Mouse (Mus musculus): Measurements from ENCODE around the gene Stk11ip. TPM values are rescaled to one million over a fixed set of nuclear protein-coding genes. Genes with fewer than 3 reads are reported as not detected.

The Stk11ip gene
- total and polyA plus RNA-seq, 3 experiments = 16.0 to 36.9 (median 17.3) TPM

- DNase-seq (ENCODE audit: extremely low read depth) = no peak
- peaks cover 19% of the 10 kb centered on the region for H3K27me3 ChIP-seq (replicated peaks)
- no peaks in the 10 kb centered on the region for H3K4me1 ChIP-seq (ENCODE audit: control insufficient read depth in 1 of 2, insufficient read depth in 2 of 2)
- no peaks in the 10 kb centered on the region for H3K9me3 ChIP-seq (replicated peaks; ENCODE audit: low read length)
- H3K27ac ChIP-seq (ENCODE audit: insufficient read depth, low read depth) = no peak overlapping the region
- no peak overlapping the region for H3K4me3 ChIP-seq (replicated peaks in 1 of 3; ENCODE audit: low read depth in 2 of 3, low read length in 2 of 3, poor library complexity in 1 of 3)
- H3K4me2 ChIP-seq (ENCODE audit: insufficient read depth, low read depth, poor library complexity, severe bottlenecking) = no peak overlapping the region
- in situ Hi-C loops (cut with MboI; ENCODE audit: low pct_ligation_motif_present, low pct_unique_long_range_greater_than_20kb, low sequenced_read_pairs) (no loop called here), dilution Hi-C loops (cut with MboI; ENCODE audit: extremely low pct_ligation_motif_present, extremely low pct_unique_long_range_greater_than_20kb, low sequenced_read_pairs) (no loop called here)
- H3K79me2 ChIP-seq (replicated peaks; ENCODE audit: control insufficient read depth, extremely low read depth, insufficient read depth, poor library complexity, severe bottlenecking) = no peaks in the 10 kb centered on the region
- TF ChIP-seq CHD1 (IDR thresholded peaks at IDR 0.05; ENCODE audit: low read depth, low read length) = no peak
- no peak for TF ChIP-seq SIN3A (IDR thresholded peaks at IDR 0.05; ENCODE audit: low read length)
- no peak for TF ChIP-seq IRF4 (IDR thresholded peaks at IDR 0.05; ENCODE audit: low read depth, low read length)
- TF ChIP-seq MYC (IDR thresholded peaks at IDR 0.05; ENCODE audit: low read depth, low read length) = no peak
- no peak for TF ChIP-seq CTCF (conservative IDR thresholded peaks at IDR 0.05 in 1 of 2, IDR thresholded peaks at IDR 0.05 in 1 of 2; ENCODE audit: low read depth in 2 of 2, low read length in 2 of 2)
- no peak for TF ChIP-seq POLR2A (IDR thresholded peaks at IDR 0.05; ENCODE audit: low read depth, low read length)
- no peak for TF ChIP-seq USF1 (IDR thresholded peaks at IDR 0.05; ENCODE audit: low read depth, low read length)
- no peak for TF ChIP-seq HCFC1 (IDR thresholded peaks at IDR 0.05; ENCODE audit: low read depth, low read length)
- no peak for TF ChIP-seq EP300 (IDR thresholded peaks at IDR 0.05; ENCODE audit: low read length)
- TF ChIP-seq NELFE (IDR thresholded peaks at IDR 0.05; ENCODE audit: low read depth, low read length) = no peak
- no peak for TF ChIP-seq POLR2AphosphoS2 (IDR thresholded peaks at IDR 0.05; ENCODE audit: low read depth, low read length)
- TF ChIP-seq ZMIZ1 (IDR thresholded peaks at IDR 0.05; ENCODE audit: low read depth, low read length) = no peak
- TF ChIP-seq MXI1 (IDR thresholded peaks at IDR 0.05; ENCODE audit: low read depth, low read length) = no peak
- TF ChIP-seq RCOR1 (conservative IDR thresholded peaks at IDR 0.05; ENCODE audit: low read depth, low read length) = no peak
- TF ChIP-seq PAX5 (IDR thresholded peaks at IDR 0.05; ENCODE audit: low read length) = no peak
- no peak for TF ChIP-seq UBTF (IDR thresholded peaks at IDR 0.05; ENCODE audit: low read depth, low read length)
- H3K9ac ChIP-seq (ENCODE audit: insufficient read depth, low read depth) = no peak overlapping the region
- no peaks in the 10 kb centered on the region for H3K36me3 ChIP-seq (replicated peaks in 1 of 2; ENCODE audit: control insufficient read depth in 1 of 2, insufficient read depth in 1 of 2, low read length in 1 of 2)
These were observed 61.7 kb downstream of the Stk11ip start for GRCm38 (mm10) chr1:75583034-75583433.

GRCm38 (mm10) chr1:75586791-75587190, 65.5 kb downstream of the Stk11ip start:
- TF ChIP-seq ZC3H11A (IDR thresholded peaks at IDR 0.05; ENCODE audit: low read depth, low read length) (no peak), USF1 (IDR thresholded peaks at IDR 0.05; ENCODE audit: low read depth, low read length) (no peak), CTCF (conservative IDR thresholded peaks at IDR 0.05 in 1 of 2, IDR thresholded peaks at IDR 0.05 in 1 of 2; ENCODE audit: low read depth in 2 of 2, low read length in 2 of 2) (no peak), CHD1 (IDR thresholded peaks at IDR 0.05; ENCODE audit: low read depth, low read length) (no peak), SIN3A (IDR thresholded peaks at IDR 0.05; ENCODE audit: low read length) (no peak), EP300 (IDR thresholded peaks at IDR 0.05; ENCODE audit: low read length) (no peak), SMC3 (IDR thresholded peaks at IDR 0.05; ENCODE audit: low read depth, low read length) (no peak), CHD2 (IDR thresholded peaks at IDR 0.05; ENCODE audit: low read length) (no peak), UBTF (IDR thresholded peaks at IDR 0.05; ENCODE audit: low read depth, low read length) (no peak), MAX (IDR thresholded peaks at IDR 0.05; ENCODE audit: low read length) (no peak), NELFE (IDR thresholded peaks at IDR 0.05; ENCODE audit: low read depth, low read length) (no peak), MYC (IDR thresholded peaks at IDR 0.05; ENCODE audit: low read depth, low read length) (no peak)
- Histone ChIP-seq H3K4me2 (ENCODE audit: insufficient read depth, low read depth, poor library complexity, severe bottlenecking) (no peak overlapping the region), H3K79me2 (replicated peaks; ENCODE audit: control insufficient read depth, extremely low read depth, insufficient read depth, poor library complexity, severe bottlenecking) (no peaks in the 10 kb centered on the region), H3K9ac (ENCODE audit: insufficient read depth, low read depth) (no peak overlapping the region), H3K27me3 (replicated peaks) (peaks cover 10% of the 10 kb centered on the region), H3K27ac (ENCODE audit: insufficient read depth, low read depth) (no peak overlapping the region), H3K36me3 (replicated peaks in 1 of 2; ENCODE audit: control insufficient read depth in 1 of 2, insufficient read depth in 1 of 2, low read length in 1 of 2) (no peaks in the 10 kb centered on the region), H3K4me1 (ENCODE audit: control insufficient read depth in 1 of 2, insufficient read depth in 2 of 2) (no peaks in the 10 kb centered on the region), H3K9me3 (replicated peaks; ENCODE audit: low read length) (no peaks in the 10 kb centered on the region), H3K4me3 (replicated peaks in 1 of 3; ENCODE audit: low read depth in 2 of 3, low read length in 2 of 3, poor library complexity in 1 of 3) (no peak overlapping the region)
- in situ Hi-C loops (cut with MboI; ENCODE audit: low pct_ligation_motif_present, low pct_unique_long_range_greater_than_20kb, low sequenced_read_pairs) = no loop called here
- dilution Hi-C loops (cut with MboI; ENCODE audit: extremely low pct_ligation_motif_present, extremely low pct_unique_long_range_greater_than_20kb, low sequenced_read_pairs) = no loop called here
- no peak for DNase-seq (ENCODE audit: extremely low read depth)

Other genes with a start within 250 kb of the Stk11ip start
- gene Resp18, start 243.1 kb upstream of the Stk11ip start, total RNA-seq (2012; rRNA removed) = not detected in 2 replicates
- not detected in 2 replicates for gene Resp18, start 243.1 kb upstream of the Stk11ip start, total RNA-seq (2014; rRNA removed)
- not detected in 2 replicates for gene Resp18, start 243.1 kb upstream of the Stk11ip start, polyA plus RNA-seq (2012; ENCODE audit: insufficient read length, low read depth)
- gene Dnpep, start 203.5 kb upstream of the Stk11ip start, total RNA-seq (2012; rRNA removed) = 67.3 and 73.8 TPM in 2 replicates
- gene Dnpep, start 203.5 kb upstream of the Stk11ip start, total RNA-seq (2014; rRNA removed) = 48.4 and 50.4 TPM in 2 replicates
- 35.0 and 39.8 TPM in 2 replicates for gene Dnpep, start 203.5 kb upstream of the Stk11ip start, polyA plus RNA-seq (2012; ENCODE audit: insufficient read length, low read depth)
- 9.1 and 9.3 TPM in 2 replicates for gene Des, start 161.2 kb upstream of the Stk11ip start, total RNA-seq (2012; rRNA removed)
- gene Des, start 161.2 kb upstream of the Stk11ip start, total RNA-seq (2014; rRNA removed) = 10.0 and 11.7 TPM in 2 replicates
- 18.9 and 20.9 TPM in 2 replicates for gene Des, start 161.2 kb upstream of the Stk11ip start, polyA plus RNA-seq (2012; ENCODE audit: insufficient read length, low read depth)
- 14.2 and 18.8 TPM in 2 replicates for gene Speg, start 146.2 kb upstream of the Stk11ip start, total RNA-seq (2012; rRNA removed)
- gene Speg, start 146.2 kb upstream of the Stk11ip start, total RNA-seq (2014; rRNA removed) = 13.0 and 13.1 TPM in 2 replicates
- gene Speg, start 146.2 kb upstream of the Stk11ip start, polyA plus RNA-seq (2012; ENCODE audit: insufficient read length, low read depth) = 30.7 and 31.7 TPM in 2 replicates
- 139 and 153 TPM in 2 replicates for gene Gmppa, start 85.6 kb upstream of the Stk11ip start, total RNA-seq (2012; rRNA removed)
- gene Gmppa, start 85.6 kb upstream of the Stk11ip start, total RNA-seq (2014; rRNA removed) = 101 and 102 TPM in 2 replicates
- 126 and 131 TPM in 2 replicates for gene Gmppa, start 85.6 kb upstream of the Stk11ip start, polyA plus RNA-seq (2012; ENCODE audit: insufficient read length, low read depth)
- not detected in 2 replicates for gene Asic4, start 71.1 kb upstream of the Stk11ip start, total RNA-seq (2012; rRNA removed)
- gene Asic4, start 71.1 kb upstream of the Stk11ip start, total RNA-seq (2014; rRNA removed) = not detected in 2 replicates
- not detected in 2 replicates for gene Asic4, start 71.1 kb upstream of the Stk11ip start, polyA plus RNA-seq (2012; ENCODE audit: insufficient read length, low read depth)
- gene Chpf, start 42.2 kb upstream of the Stk11ip start, total RNA-seq (2012; rRNA removed) = 30.4 and 32.6 TPM in 2 replicates
- 14.6 and 14.8 TPM in 2 replicates for gene Chpf, start 42.2 kb upstream of the Stk11ip start, total RNA-seq (2014; rRNA removed)
- gene Chpf, start 42.2 kb upstream of the Stk11ip start, polyA plus RNA-seq (2012; ENCODE audit: insufficient read length, low read depth) = 17.5 and 20.6 TPM in 2 replicates
- gene Tmem198, start 42.0 kb upstream of the Stk11ip start, total RNA-seq (2012; rRNA removed) = 1.1 and 1.4 TPM in 2 replicates
- 0.51 and 0.81 TPM in 2 replicates for gene Tmem198, start 42.0 kb upstream of the Stk11ip start, total RNA-seq (2014; rRNA removed)
- 0.80 and 0.90 TPM in 2 replicates for gene Tmem198, start 42.0 kb upstream of the Stk11ip start, polyA plus RNA-seq (2012; ENCODE audit: insufficient read length, low read depth)
- gene Obsl1, start 15.1 kb upstream of the Stk11ip start, total RNA-seq (2012; rRNA removed) = 0.29 and 0.47 TPM in 2 replicates
- not detected in 2 replicates for gene Obsl1, start 15.1 kb upstream of the Stk11ip start, total RNA-seq (2014; rRNA removed)
- gene Obsl1, start 15.1 kb upstream of the Stk11ip start, polyA plus RNA-seq (2012; ENCODE audit: insufficient read length, low read depth) = 0.84 and 1.2 TPM in 2 replicates
- gene Inha, start 14.5 kb upstream of the Stk11ip start, total RNA-seq (2012; rRNA removed) = not detected in 2 replicates
- gene Inha, start 14.5 kb upstream of the Stk11ip start, total RNA-seq (2014; rRNA removed) = not detected in 2 replicates
- gene Inha, start 14.5 kb upstream of the Stk11ip start, polyA plus RNA-seq (2012; ENCODE audit: insufficient read length, low read depth) = not detected in 2 replicates
- 0.08 and 0.21 TPM in 2 replicates for gene Slc4a3, start 24.7 kb downstream of the Stk11ip start, total RNA-seq (2012; rRNA removed)
- gene Slc4a3, start 24.7 kb downstream of the Stk11ip start, total RNA-seq (2014; rRNA removed) = 0.03 TPM in 1 of 2 replicates, not detected in the other
- 0.38 TPM in 1 of 2 replicates, not detected in the other for gene Slc4a3, start 24.7 kb downstream of the Stk11ip start, polyA plus RNA-seq (2012; ENCODE audit: insufficient read length, low read depth)